Mouse (Mus musculus) heart, embryonic 11.5 days (tissue): ENCODE data around the gene Olfr1052. TPM values are rescaled to one million over a fixed set of nuclear protein-coding genes. Genes with fewer than 3 reads are reported as not detected.
"Not testable (repeated sequence)": the region's sequence is repeated elsewhere in the genome, so short reads cannot be mapped to it uniquely, and the experiment has no call there.

Source experiments
- ATAC-seq: fragments of 200-750 bp; cut with Nextera tagmentation; replicated peaks from 2 replicates; pipeline ENCODE4 v1.8.0; 2017; ENCODE audit warnings: moderate library complexity; ENCODE audit not compliant: insufficient number of reproducible peaks, low FRiP score, low TSS enrichment
- H3K27ac ChIP-seq: fragments of 300-500 bp; sonication (generic); 2 replicates; pipeline ENCODE4 v1.5.1; 2014; ENCODE audit warnings: mild to moderate bottlenecking, low read depth, low read length
- H3K27me3 ChIP-seq: fragments of 300-500 bp; sonication (generic); 2 replicates; pipeline ENCODE4 v1.6.1; 2014; ENCODE audit warnings: mild to moderate bottlenecking, low read length, mixed read lengths; ENCODE audit not compliant: control insufficient read depth, insufficient read depth
- H3K36me3 ChIP-seq: fragments of 300-500 bp; sonication (generic); 2 replicates; pipeline ENCODE4 v1.6.1; 2014; ENCODE audit warnings: mild to moderate bottlenecking, low read length, moderate library complexity, mixed read lengths; ENCODE audit not compliant: control insufficient read depth, insufficient read depth
- H3K4me1 ChIP-seq: fragments of 300-500 bp; sonication (generic); 2 replicates; pipeline ENCODE4 v1.6.1; 2014; ENCODE audit warnings: low read length; ENCODE audit not compliant: control insufficient read depth, insufficient read depth
- H3K4me2 ChIP-seq: fragments of 300-500 bp; sonication (generic); 2 replicates; pipeline ENCODE4 v1.6.1; 2014; ENCODE audit warnings: mild to moderate bottlenecking, moderate library complexity
- H3K4me3 ChIP-seq: fragments of 300-500 bp; sonication (generic); 2 replicates; pipeline ENCODE4 v1.5.1; 2014; ENCODE audit warnings: low read depth, low read length
- H3K9ac ChIP-seq: fragments of 300-500 bp; sonication (generic); 2 replicates; pipeline ENCODE4 v1.6.1; 2014; ENCODE audit warnings: mild to moderate bottlenecking, low read depth, low read length, moderate library complexity
- H3K9me3 ChIP-seq: fragments of 300-500 bp; sonication (generic); replicated peaks from 2 replicates; pipeline ENCODE4 v1.6.1; 2016; ENCODE audit warnings: low read length; ENCODE audit not compliant: control insufficient read depth
- WGBS: fragments of 180-500 bp; shearing (Covaris S2); extraction: QIAGEN DNeasy Blood & Tissue Kit; methylation state at CpG from one replicate; pipeline ENCODE4 v1.1.7; 2014; ENCODE audit not compliant: insufficient replicate concordance; 5-methylcytosine and 5-hydroxymethylcytosine counted together
- polyA plus RNA-seq: library from polyadenylated mRNA; unstranded; fragments of >200 nt; fragmentation: Nextera tagmentation; extraction: Ambion mirVana; gene quantifications from 2 replicates; pipeline ENCODE4 v1.2.1, GENCODE M21; 2014

Gene Olfr1052
- not detected in 2 replicates for polyA plus RNA-seq

DNA sequence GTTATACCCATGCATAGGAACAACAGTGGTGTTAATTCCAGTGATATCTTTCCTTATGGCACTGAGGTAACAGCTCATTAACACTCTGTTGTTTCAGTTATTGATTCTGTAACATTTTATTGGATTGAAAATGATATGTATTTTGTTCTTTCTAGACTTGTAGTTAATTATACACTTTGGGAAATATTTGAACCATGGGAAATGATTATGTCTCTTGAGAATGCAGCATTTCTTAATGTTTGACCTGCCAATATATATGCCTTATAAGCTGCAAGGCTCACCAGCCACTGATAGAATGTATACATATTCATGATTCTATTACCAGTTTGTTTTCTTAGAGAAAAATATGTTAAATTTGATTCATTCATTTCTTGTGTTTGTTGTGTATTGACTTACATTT lies at the start of gene Olfr1052:
TSS of gene Olfr1052 (plus strand) at position 301 of the 400 bp plus-strand sequence.
- no peak within 1 kb of the TSS for H3K4me2 ChIP-seq
- no peak within 1 kb of the TSS for H3K4me3 ChIP-seq
- no peaks in the 10 kb centered on the region for H3K4me1 ChIP-seq
- no peaks in the 10 kb centered on the region for H3K27me3 ChIP-seq
- no peak for ATAC-seq
- no peak within 1 kb of the TSS for H3K9ac ChIP-seq
- no peak within 1 kb of the TSS for H3K27ac ChIP-seq
- no peaks in the 10 kb centered on the region for H3K36me3 ChIP-seq
- H3K9me3 ChIP-seq: no peaks in the 10 kb centered on the region

DNA sequence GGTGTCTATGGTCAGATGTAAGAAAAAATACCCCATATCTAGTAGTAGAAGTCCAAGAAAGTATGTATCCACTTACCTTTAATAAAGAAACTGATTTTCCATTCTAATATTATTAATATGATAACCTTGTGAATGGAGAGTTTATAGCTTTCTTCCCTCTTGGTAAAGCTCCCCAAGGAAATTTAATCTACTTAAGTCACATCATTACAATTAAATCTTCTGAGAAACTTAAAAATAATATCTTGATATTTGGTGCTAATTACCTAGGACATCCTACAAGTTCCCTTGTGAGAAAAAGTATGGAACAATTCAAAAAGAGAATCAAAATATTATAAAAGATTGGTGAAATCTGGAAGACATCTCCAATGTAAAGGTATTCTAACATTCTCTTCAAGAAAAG lies 34.0 kb upstream of the Olfr1052 start, which contains the start of gene Olfr1049:
TSS of gene Olfr1049 (minus strand) at position 101 of the 400 bp plus-strand sequence.
- not testable (repeated sequence) for H3K4me2 ChIP-seq, H3K36me3 ChIP-seq, ATAC-seq

DNA sequence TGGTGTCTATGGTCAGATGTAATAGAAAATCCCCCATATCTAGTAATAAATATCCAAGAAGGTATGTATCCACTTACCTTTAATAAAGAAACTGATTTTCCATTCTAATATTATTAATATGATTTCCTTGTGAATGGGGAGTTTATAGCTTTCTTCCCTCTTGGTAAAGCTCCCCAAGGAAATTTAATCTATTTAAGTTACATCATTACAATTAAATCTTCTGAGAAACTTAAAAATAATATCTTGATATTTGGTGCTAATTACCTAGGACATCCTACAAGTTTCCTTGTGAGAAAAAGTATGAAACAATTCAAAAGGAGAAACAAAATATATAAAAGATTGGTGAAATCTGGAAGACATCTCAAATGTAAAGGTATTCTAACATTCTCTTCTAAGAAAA lies 13.3 kb upstream of the Olfr1052 start, which contains the start of gene Olfr1051:
TSS of gene Olfr1051 (minus strand) at position 101 of the 400 bp plus-strand sequence.
- not testable (repeated sequence) for H3K4me1 ChIP-seq, H3K4me3 ChIP-seq, H3K4me2 ChIP-seq, H3K9me3 ChIP-seq, H3K27ac ChIP-seq, H3K36me3 ChIP-seq, H3K9ac ChIP-seq, H3K27me3 ChIP-seq, ATAC-seq

More for the DNA sequence above, 34.0 kb upstream of the Olfr1052 start, which contains the start of gene Olfr1049:
- H3K4me1 ChIP-seq, H3K27ac ChIP-seq, H3K27me3 ChIP-seq, H3K9ac ChIP-seq, H3K4me3 ChIP-seq, H3K9me3 ChIP-seq: not testable (repeated sequence)

DNA sequence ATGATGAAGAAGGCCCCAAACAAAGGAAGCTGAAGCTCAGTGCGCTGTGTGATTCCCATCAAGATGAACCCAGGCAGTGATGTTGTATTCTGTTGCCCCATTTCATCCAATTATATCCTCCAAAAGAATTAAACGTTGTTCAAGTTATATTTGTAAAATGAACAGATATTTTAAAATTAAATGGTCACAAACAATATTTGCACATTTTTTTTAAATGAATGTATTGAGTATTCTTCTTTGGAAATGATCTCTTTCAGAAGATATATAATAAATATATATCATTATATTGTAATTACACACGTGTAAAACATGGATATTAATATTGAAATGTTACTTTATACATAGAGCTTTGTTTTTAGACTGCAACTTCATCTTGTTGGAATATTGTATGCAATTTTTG lies 22.9 kb downstream of the Olfr1052 start, which contains the start of gene Olfr1053:
TSS of gene Olfr1053 (minus strand) at position 101 of the 400 bp plus-strand sequence.
- H3K4me1 ChIP-seq: no peaks in the 10 kb centered on the region
- no peaks in the 10 kb centered on the region for H3K36me3 ChIP-seq
- no peak within 1 kb of the TSS for H3K4me2 ChIP-seq
- 54% methylated on average over 3 of the region's 3 CpGs for WGBS
- H3K4me3 ChIP-seq: no peak within 1 kb of the TSS
- no peaks in the 10 kb centered on the region for H3K27me3 ChIP-seq
- H3K9ac ChIP-seq: no peak within 1 kb of the TSS
- H3K27ac ChIP-seq: no peak within 1 kb of the TSS
- H3K9me3 ChIP-seq: no peaks in the 10 kb centered on the region
- no peak for ATAC-seq

DNA sequence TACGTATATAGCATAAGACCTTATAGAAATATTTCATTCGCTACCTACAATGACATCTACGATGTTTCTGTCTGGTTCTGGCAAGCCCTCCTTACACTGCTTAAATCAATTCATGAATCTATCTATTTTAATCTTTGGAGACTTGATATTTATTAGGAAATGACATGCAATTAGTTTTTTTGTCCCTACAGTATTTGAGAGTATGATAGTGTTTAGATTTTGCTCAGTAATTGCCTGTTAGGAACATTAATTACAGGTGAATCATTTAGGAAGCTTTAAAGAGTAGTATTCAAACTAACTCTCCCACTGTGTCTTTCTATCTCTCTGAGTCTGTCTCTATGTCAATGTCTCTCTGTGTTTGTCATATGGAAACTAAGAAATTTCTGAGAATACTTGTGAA lies 43.1 kb downstream of the Olfr1052 start, which contains the start of gene Olfr1054:
TSS of gene Olfr1054 (minus strand) at position 101 of the 400 bp plus-strand sequence.
- no peak within 1 kb of the TSS for H3K4me2 ChIP-seq
- no peak within 1 kb of the TSS for H3K9ac ChIP-seq
- H3K27me3 ChIP-seq: no peaks in the 10 kb centered on the region
- no peaks in the 10 kb centered on the region for H3K36me3 ChIP-seq
- 86% methylated on average over 3 of the region's 3 CpGs for WGBS
- no peaks in the 10 kb centered on the region for H3K4me1 ChIP-seq
- no peaks in the 10 kb centered on the region for H3K9me3 ChIP-seq
- no peak for ATAC-seq
- H3K27ac ChIP-seq: no peak within 1 kb of the TSS
- H3K4me3 ChIP-seq: no peak within 1 kb of the TSS

Other genes starting within 250 kb of the Olfr1052 start
- not detected in 2 replicates for gene Olfr1034, start 246.6 kb upstream of the Olfr1052 start, polyA plus RNA-seq
- not detected in 2 replicates for gene Olfr1036, start 218.5 kb upstream of the Olfr1052 start, polyA plus RNA-seq
- gene Olfr1037, start 205.1 kb upstream of the Olfr1052 start, polyA plus RNA-seq: not detected in 2 replicates
- gene Olfr1039, start 156.5 kb upstream of the Olfr1052 start, polyA plus RNA-seq: not detected in 2 replicates
- not detected in 2 replicates for gene Olfr1040, start 145.7 kb upstream of the Olfr1052 start, polyA plus RNA-seq
- not detected in 2 replicates for gene Olfr1042, start 130.6 kb upstream of the Olfr1052 start, polyA plus RNA-seq
- gene Olfr1043, start 124.9 kb upstream of the Olfr1052 start, polyA plus RNA-seq: not detected in 2 replicates
- not detected in 2 replicates for gene Olfr1044, start 114.6 kb upstream of the Olfr1052 start, polyA plus RNA-seq
- not detected in 2 replicates for gene Olfr52, start 106.8 kb upstream of the Olfr1052 start, polyA plus RNA-seq
- not detected in 2 replicates for gene Olfr1045, start 89.4 kb upstream of the Olfr1052 start, polyA plus RNA-seq
- not detected in 2 replicates for gene Olfr1046, start 73.1 kb upstream of the Olfr1052 start, polyA plus RNA-seq
- not detected in 2 replicates for gene Olfr1047, start 61.1 kb upstream of the Olfr1052 start, polyA plus RNA-seq
- not detected in 2 replicates for gene Olfr1048, start 52.2 kb upstream of the Olfr1052 start, polyA plus RNA-seq
- gene Olfr1049, start 34.1 kb upstream of the Olfr1052 start, polyA plus RNA-seq: not detected in 2 replicates
- not detected in 2 replicates for gene Olfr1051, start 13.4 kb upstream of the Olfr1052 start, polyA plus RNA-seq
- not detected in 2 replicates for gene Olfr1053, start 22.8 kb downstream of the Olfr1052 start, polyA plus RNA-seq
- not detected in 2 replicates for gene Olfr1054, start 43.0 kb downstream of the Olfr1052 start, polyA plus RNA-seq
- not detected in 2 replicates for gene Olfr1055, start 57.8 kb downstream of the Olfr1052 start, polyA plus RNA-seq
- gene Olfr1056, start 70.0 kb downstream of the Olfr1052 start, polyA plus RNA-seq: not detected in 2 replicates
- gene Olfr1057, start 85.9 kb downstream of the Olfr1052 start, polyA plus RNA-seq: not detected in 2 replicates
- gene Olfr1058, start 96.1 kb downstream of the Olfr1052 start, polyA plus RNA-seq: not detected in 2 replicates
- gene Olfr1061, start 121.6 kb downstream of the Olfr1052 start, polyA plus RNA-seq: not detected in 2 replicates
- not detected in 2 replicates for gene Olfr1062, start 134.3 kb downstream of the Olfr1052 start, polyA plus RNA-seq
- not detected in 2 replicates for gene Olfr1065, start 158.1 kb downstream of the Olfr1052 start, polyA plus RNA-seq
- not detected in 2 replicates for gene Olfr1066, start 163.8 kb downstream of the Olfr1052 start, polyA plus RNA-seq
- not detected in 2 replicates for gene Olfr228, start 194.9 kb downstream of the Olfr1052 start, polyA plus RNA-seq
- not detected in 2 replicates for gene Olfr1076, start 216.0 kb downstream of the Olfr1052 start, polyA plus RNA-seq